Mouse (Mus musculus) cerebellum, postnatal 10 days (tissue): ENCODE measurements around the gene Apex2.
"Not testable (repeated sequence)": the region's sequence is repeated elsewhere in the genome, so short reads cannot be mapped to it uniquely, and the experiment has no call there.

Source experiments
- DNase-seq, 2 experiments: peaks; one replicate each; pipeline ENCODE4 v3.0.0; 2021; ENCODE audit warnings: mixed read lengths in 2 of 2

Gene Apex2

DNA sequence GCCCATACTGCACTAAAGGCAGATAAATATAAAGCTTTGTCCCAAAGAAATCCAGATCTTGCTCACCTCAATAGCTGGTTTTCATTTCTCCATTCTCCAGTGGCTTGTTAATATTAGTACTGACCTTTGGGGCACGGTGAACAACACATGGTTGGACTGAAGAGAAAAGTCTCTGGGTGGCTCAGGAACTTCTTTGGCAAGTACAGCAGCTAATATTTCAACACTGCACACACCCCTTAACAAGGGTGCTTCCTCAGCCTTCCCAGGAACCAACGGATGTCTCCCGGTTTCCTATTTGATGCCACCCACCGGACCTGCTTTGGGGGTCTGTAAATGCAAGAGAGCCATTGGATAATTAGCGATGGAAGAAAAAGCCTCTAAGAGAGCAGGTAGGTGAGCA lies at the start of gene Apex2:
TSS of gene Apex2 (minus strand) at position 173 of the 400 bp plus-strand sequence.
- no peak for DNase-seq

DNA sequence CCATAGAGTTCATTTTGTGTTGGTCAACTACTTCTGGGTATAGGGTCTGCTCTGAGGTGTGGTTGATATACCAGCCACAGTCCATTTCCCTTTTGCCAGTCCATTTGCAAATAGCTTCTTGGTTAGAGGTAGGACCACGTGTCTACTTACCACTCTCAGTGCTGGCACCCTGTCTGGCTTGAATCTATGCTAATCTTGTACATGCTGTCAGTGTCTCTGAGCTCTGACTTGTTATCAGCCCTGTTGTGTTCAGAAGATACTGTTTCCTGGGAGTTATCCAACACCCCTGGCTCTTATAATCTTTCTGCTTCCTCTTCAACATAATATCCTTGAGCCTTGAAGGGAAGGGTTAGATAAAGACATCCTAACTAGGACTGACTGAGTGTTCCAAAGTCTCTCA lies 46.8 kb upstream of the Apex2 start:
- DNase-seq, result no peak

- no peak for DNase-seq
Measured at GRCm38 (mm10) chrX:150598882-150599281, 9.2 kb upstream of the Apex2 start.

DNA sequence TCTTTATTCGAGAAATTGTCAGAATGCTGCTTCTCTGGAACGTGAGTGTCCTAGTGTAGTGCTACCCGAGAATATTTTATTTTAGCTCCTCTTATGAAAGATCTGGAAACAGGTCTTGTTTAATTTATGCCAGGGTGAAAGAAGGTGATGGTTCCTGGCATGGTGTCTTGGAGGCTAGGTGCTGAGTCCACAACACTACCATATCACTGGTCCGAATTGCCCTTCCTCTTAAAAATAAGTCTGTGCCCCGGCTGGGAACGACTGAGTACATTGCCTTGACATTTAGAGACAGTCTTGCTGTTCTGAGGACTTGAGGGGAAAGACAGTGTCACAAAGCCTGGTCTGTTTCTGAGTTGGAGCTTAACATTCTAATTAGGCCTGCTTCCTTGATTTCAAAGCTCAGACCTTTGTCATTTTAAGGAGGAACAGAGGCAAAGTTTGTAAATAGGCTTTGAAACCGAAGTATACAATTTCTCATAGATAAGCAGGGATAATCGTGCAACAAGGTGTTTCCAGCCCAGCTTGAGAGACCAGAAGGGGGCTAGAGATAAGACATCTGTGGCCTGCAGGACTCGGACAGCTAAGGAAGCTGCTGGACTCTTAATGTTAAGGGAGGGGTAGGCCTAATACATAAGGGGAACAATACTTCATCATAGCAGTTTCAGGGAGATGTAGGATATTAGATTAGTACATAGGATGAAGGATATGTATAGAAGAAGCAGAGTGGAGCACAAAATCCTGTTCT lies 5.5 kb upstream of the Apex2 start:
- no peak for DNase-seq

DNA sequence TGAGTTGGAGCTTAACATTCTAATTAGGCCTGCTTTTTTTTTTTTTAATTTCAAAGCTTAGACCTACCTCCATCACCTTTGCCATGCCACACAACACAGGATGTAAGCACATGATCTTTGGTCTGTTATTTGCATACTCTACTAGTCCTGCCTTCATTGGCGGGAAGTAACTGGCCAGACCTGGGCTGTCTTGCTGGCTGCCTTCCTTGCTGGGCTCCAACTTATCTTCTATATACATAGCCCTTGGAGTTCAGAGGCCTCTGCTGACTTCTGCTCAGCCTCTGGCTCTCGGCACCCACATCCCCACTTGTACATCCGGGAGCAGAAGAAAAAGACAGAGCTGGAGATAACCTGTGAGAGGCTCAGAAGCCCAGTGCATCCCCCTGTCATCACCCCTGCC lies 4.5 kb upstream of the Apex2 start:
- no peak for DNase-seq

GRCm38 (mm10) chrX:150593266-150594035 lies 3.8 kb upstream of the Apex2 start:
- DNase-seq, result no peak

GRCm38 (mm10) chrX:150588023-150588764 lies 1.5 kb downstream of the Apex2 start, which contains the start of gene Pfkfb1:
TSS of gene Pfkfb1 (plus strand) at chrX:150588229.
- DNase-seq, result peak; percentile 84 to 88

DNA sequence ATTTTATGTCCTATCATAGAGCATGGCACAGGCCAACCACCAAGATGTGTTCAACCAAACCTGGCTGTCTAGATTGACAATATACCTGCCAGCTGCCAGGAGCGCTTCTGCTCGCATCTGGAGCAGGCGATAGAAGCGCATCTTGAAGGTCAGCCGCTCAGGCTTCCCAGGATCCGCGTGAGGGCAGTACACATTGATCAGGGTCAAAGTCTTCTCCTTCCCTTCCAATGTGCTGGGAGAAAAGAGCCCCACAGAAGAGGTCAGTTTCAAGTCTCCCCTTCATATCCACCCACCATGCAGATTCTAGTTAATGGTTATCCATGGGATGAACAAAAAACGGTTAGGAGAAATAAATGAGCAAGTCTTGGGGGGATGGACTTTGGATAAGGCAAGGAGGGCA lies 4.6 kb downstream of the Apex2 start:
- no peak for DNase-seq

DNA sequence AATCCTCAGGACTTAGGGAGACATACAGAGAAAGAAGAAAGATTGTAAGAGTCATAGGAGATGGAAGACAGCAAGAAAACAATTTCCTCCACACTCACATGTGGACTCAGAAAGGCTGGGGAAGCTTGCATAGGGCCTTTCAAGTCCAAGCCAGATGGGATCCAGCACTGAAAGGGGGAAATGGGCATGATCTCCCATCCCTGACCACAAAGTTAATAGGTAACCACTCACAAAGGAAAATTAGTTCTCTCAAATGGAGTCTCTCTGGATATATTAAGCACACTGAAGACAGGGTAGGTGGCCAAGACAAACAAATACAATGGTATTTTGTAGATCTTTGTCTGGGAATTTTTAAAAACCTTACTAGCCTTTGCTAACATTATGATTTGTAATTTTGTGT lies 7.7 kb downstream of the Apex2 start:
- DNase-seq, result no peak

GRCm38 (mm10) chrX:150564644-150565357 lies 24.9 kb downstream of the Apex2 start:
- no peak for DNase-seq

- no peak for DNase-seq
Measured at GRCm38 (mm10) chrX:150554032-150554431, 35.6 kb downstream of the Apex2 start.

DNA sequence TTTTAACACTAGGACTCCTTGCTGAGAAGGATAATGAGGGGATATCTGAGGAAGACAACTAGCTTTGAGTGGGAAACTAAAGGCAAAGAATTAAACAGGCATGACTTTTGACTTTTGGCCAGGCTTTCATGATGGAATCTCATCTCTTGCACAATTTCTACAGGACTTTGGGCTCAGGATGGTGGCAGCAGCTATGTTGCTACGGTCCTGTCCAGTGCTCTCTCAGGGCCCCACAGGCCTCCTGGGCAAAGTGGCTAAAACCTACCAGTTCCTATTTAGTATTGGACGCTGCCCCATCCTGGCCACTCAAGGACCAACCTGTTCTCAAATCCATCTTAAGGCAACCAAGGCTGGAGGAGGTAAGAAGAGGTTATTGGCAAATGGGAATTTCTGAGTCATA lies 37.7 kb downstream of the Apex2 start:
- no peak for DNase-seq

DNA sequence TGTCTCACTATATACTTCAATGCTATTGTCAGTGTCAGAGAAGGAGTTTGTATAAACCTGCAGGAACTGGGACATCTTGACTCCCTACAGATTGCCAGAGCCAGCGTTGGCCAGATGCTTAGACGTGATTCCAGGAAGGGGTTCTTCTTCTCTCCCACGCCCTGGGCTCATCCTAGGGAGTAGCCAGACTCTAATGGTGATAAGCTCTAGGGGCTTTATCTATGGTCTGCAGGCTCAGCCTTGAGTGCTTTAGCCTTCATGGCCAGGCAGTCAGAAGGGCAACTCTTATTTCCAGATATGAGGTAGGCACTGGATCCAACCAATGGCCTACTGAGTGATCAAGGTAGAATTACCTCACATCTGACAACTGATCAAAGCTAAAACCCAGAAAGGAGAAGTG lies 40.0 kb downstream of the Apex2 start:
- DNase-seq, result no peak

- no peak for DNase-seq
Measured at GRCm38 (mm10) chrX:150547239-150547638, 42.4 kb downstream of the Apex2 start, which contains the start of gene Alas2. TSS of gene Alas2 (plus strand) at chrX:150547375.

GRCm38 (mm10) chrX:150541684-150542083 lies 48.0 kb downstream of the Apex2 start:
- no peak for DNase-seq

DNA sequence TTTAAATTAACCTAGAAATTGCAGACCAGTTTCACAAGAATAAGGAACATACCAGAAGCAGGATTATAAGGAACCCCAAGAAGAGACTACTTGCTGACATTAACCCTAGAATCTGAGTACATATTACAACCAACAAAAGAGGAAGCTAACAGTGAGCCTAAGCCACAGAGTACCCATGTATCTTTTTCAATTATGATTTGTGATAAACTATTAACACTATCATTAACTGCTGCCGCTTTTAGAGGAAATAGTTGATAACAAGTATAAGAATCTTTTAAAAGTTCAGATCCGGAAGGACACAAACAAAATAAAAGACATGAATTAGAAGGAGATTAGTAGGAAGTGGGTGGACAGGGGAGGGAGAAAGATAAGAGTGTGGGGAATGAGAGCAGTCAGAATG lies 49.6 kb downstream of the Apex2 start:
- DNase-seq, result no peak

- DNase-seq, result no peak
Measured at GRCm38 (mm10) chrX:150516477-150516876, 73.2 kb downstream of the Apex2 start.

DNA sequence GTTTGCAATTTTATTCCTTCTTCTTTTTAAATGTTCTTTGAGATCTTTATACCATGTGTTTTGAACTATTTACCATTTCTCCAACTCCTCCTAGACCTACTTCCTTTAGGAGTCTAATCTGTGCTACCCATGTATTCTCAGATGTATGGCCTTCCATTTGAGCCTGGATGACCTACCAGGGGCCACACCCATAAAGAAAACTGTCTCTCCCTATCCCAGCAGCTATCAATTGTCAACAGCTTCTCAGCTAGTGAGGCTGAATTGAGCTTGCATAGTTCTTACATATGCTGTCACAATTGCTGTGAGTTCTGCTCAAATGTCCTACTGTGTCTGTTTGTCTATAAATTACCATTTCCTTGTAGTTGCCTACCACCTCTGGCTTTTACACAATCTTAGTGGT lies 73.7 kb downstream of the Apex2 start:
- DNase-seq, result no peak

DNA sequence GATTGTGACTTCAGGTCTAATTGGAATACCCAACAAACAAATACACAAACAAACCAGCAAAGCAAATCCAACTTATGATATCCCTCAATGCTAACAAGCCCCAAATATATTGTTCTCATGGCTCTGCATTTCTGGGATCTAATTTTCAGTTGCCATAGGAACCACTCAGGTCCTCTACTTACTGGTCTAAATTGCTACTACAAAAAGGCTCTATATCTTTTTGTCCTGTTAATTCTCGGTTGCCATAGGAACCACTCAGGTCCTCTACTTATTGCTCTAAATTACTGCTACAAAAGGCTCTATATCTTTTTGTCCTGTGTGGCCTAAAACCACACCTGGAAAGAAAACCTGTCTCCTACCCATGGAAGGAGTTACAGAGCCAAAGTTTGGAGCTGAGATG lies 75.5 kb downstream of the Apex2 start:
- no peak for DNase-seq

DNA sequence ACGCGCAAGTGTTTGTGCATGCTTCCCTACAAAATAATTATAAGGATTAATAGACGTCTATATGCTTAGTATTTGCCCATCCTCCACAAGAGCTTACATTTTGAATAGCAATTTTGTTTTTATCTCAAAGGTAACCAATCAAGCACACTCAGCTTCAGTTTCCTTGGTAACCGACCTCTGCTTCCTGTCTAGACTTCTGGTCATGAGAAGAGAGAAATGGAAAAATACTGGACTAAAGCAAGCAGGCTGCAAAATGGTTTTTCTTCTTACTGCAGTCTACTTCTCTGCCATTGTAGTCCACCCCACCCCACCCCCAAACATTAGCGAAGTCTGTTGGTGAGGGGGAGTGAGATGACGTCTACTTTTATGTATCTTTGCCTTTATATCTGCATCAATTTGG lies 78.4 kb downstream of the Apex2 start:
- no peak for DNase-seq

GRCm38 (mm10) chrX:150510631-150511030 lies 79.0 kb downstream of the Apex2 start:
- peak; percentile 52 to 82 for DNase-seq

GRCm38 (mm10) chrX:150508696-150509095 lies 81.0 kb downstream of the Apex2 start:
- DNase-seq, result no peak

DNA sequence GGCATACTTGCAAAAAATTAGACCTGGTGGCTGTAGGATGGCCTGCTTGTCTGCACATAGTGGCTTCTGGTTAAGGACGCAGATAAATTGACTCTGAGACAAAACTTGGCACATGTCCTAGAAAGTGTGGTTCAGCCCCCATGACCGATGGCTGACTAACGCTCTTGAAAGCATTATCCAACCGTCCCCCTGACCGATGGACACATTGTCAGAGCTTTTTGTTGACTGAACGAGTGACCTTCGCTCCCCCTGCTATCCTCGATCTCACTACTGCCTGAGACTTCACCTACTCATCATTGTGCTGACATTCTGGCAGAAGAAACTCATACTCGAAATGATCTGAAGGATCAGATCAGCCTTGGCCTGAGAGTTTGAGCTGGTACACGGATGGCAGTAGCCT lies 101.9 kb downstream of the Apex2 start:
- not testable (repeated sequence) for DNase-seq
